Comparison of ENCODE assay signal across 13 mouse cellular contexts in the genomic region with DNA sequence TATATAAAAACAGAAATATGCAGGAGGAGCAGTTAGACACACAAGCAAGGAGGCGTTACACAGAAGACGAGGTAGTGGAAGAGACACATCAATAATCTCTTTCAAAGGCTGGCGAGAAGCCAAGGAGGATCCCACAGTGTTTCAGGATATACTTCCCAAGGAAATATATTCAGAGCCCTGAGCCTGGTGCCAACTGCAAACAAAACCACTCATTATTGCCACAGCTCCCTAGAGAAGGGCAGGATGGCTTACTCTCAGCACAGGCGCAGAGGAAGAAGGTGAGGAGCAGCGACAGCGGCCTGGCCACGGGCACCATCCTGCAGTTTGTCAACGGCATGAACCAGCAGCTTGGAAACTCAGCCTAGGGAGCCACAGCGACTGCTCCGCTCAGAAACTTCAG.
DNase-seq lines count a peak whose midpoint lies in the region; ATAC-seq and TF ChIP-seq lines count a peak whose summit lies in the region.
"Had no signal": no experiment of that assay in that cellular context is flagged by ENCODE, and none has a peak within 500 bp of the region (broad histone marks: within the 10 kb centered on the region; RNA-seq: fewer than 3 reads in every experiment).

No protein-coding gene starts in this region.

- no peaks in the 10 kb centered on the region for H3K27me3 ChIP-seq in lung, postnatal 0 days (replicated peaks; ENCODE audit: insufficient read depth, low read length)
- H3K27me3 ChIP-seq: liver, embryonic 13.5 days had no signal

- H3K27ac ChIP-seq in lung, postnatal 0 days (ENCODE audit: low read length): no peak overlapping the region
- H3K27ac ChIP-seq: kidney, postnatal 0 days; liver, embryonic 13.5 days had no signal

- DNase-seq in kidney, postnatal 10 days: peak; percentile 18
- no peak for DNase-seq in kidney, postnatal 36 days
- DNase-seq in brain, embryonic 14.5 days (ENCODE audit: low read depth): peak; percentile 81
- peak; percentile 61 for DNase-seq in cerebellum, adult 9-11 months
- DNase-seq in lung, postnatal 0 days (ENCODE audit: low spot score): no peak
- DNase-seq in kidney, adult 18-20 months: no peak
- DNase-seq in embryo, embryonic 9.5 days (ENCODE audit: extremely low spot score): no peak
- DNase-seq: adrenal gland, adult 2 months; liver, embryonic 13.5 days; thymus, postnatal 14 days had no signal

- no peak overlapping the region for H3K9ac ChIP-seq in lung, postnatal 0 days (replicated peaks; ENCODE audit: low read depth)
- H3K9ac ChIP-seq: liver, embryonic 13.5 days had no signal

- no peak overlapping the region for H3K4me2 ChIP-seq in lung, postnatal 0 days (replicated peaks; ENCODE audit: low read depth, low read length)
- H3K4me2 ChIP-seq: heart, embryonic 11.5 days; liver, embryonic 13.5 days had no signal

- H3K4me1 ChIP-seq in lung, postnatal 0 days (ENCODE audit: insufficient read depth, low read depth, low read length): no peaks in the 10 kb centered on the region
- H3K4me1 ChIP-seq: liver, embryonic 13.5 days had no signal

- peak; percentile 43 for ATAC-seq in lung, postnatal 0 days
- no peak for ATAC-seq in CD4-positive, CD25-positive, alpha-beta regulatory T cell, adult 4 months

- no peak for TF ChIP-seq POLR2A in brain, embryonic 14.5 days (IDR thresholded peaks at IDR 0.05; ENCODE audit: borderline replicate concordance, extremely low read depth, insufficient read depth, insufficient read length, poor library complexity, severe bottlenecking)

- TF ChIP-seq EP300 in lung, postnatal 0 days (IDR thresholded peaks at IDR 0.05): no peak

- no peaks in the 10 kb centered on the region for H3K9me3 ChIP-seq in lung, postnatal 0 days (ENCODE audit: low read length)
- H3K9me3 ChIP-seq: liver, embryonic 13.5 days had no signal

- H3K36me3 ChIP-seq in lung, postnatal 0 days (ENCODE audit: insufficient read depth, low read length): no peaks in the 10 kb centered on the region
- H3K36me3 ChIP-seq: liver, embryonic 13.5 days had no signal

- WGBS in lung, postnatal 0 days: 48% methylated on average over 10 of the region's 10 CpGs

- no peak for TF ChIP-seq CTCF in brain, embryonic 14.5 days (IDR thresholded peaks at IDR 0.05; ENCODE audit: borderline replicate concordance, extremely low read depth, insufficient read depth, insufficient read length)
- TF ChIP-seq CTCF in lung, postnatal 0 days (IDR thresholded peaks at IDR 0.05): no peak

- H3K4me3 ChIP-seq in lung, postnatal 0 days (ENCODE audit: low read depth, low read length): no peak overlapping the region
- H3K4me3 ChIP-seq: liver, embryonic 13.5 days had no signal

Comparison
In these comparisons a context has a peak if more than half of its experiments do, and no peak if none do; other contexts are left out.
1. DNase-seq: peak in kidney, postnatal 10 days (single experiment), brain, embryonic 14.5 days (single experiment) and cerebellum, adult 9-11 months (single experiment); none in kidney, postnatal 36 days (0 of 2), lung, postnatal 0 days (single experiment), kidney, adult 18-20 months (single experiment) and embryo, embryonic 9.5 days (single experiment).